Mouse (Mus musculus): Measurements from ENCODE around the gene Vipr2. TPM values are rescaled to one million over a fixed set of nuclear protein-coding genes. Genes with fewer than 3 reads are reported as not detected.

Gene Vipr2
- polyA plus RNA-seq, 1 experiment from 2014 or later: 1.8 TPM

DNA sequence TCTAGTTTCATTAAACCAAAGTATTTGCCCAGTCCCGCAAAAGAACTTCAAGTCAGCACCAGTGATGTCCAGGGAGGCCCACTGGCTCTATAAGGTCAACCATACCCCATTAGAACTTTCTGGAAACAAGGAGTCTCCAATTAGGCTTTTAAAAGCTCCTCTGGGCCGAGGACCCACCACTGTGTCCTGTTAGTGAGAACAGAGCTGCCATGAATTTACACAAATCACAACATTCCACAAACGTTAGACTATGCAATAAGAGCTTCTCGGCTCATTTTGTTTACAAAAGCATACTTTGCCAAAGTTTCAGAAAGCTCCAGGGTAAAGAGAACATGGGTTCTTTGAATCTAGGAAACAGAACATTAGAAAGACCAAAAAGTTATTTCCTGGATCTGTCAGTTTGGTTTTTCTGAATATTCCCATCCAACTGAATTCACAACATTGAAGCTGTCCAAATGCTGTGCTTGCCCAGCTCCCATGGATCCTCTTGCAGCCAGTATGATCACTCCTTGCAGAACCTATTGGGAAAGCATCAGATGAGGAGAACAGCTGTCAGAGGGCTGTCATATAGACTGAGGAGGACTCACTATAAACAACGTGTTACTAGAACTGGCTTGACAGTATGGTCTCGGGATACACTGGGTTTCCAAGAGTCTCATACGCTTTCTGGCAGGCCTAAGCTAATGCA lies 33.6 kb downstream of the Vipr2 start:
- no peak overlapping the region for H3K4me2 ChIP-seq
- peaks cover 4% of the 10 kb centered on the region; the same call in 1 of the 2 replicates for H3K9me3 ChIP-seq
- H3K4me1 ChIP-seq: no peaks in the 10 kb centered on the region
- ATAC-seq (ENCODE audit: low FRiP score): no peak
- no peak overlapping the region for H3K27ac ChIP-seq
- H3K27me3 ChIP-seq: no peaks in the 10 kb centered on the region
- H3K36me3 ChIP-seq (replicated peaks): no peaks in the 10 kb centered on the region
- no peak overlapping the region for H3K9ac ChIP-seq
- no peak overlapping the region for H3K4me3 ChIP-seq (replicated peaks)
- 88% methylated on average over 7 of the region's 7 CpGs for WGBS

DNA sequence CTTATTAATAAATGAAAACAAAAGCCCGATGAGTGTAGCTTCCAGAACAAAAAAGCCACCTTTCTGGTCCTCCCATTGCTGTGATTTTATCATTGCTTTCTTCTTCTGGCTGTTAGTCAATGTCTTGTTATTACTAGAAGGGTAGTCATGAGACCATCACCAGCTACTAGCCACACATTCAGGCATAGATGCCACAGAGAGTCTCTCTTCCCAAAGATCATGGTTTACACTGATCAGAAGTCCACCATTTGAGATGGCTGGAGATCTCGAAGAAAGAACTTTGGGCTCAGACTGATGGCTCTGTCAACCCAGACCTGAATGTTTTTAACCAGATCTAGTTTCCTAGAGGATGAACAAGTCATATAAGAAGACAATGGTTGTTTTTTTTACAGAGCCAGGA lies 38.3 kb downstream of the Vipr2 start:
- Histone ChIP-seq H3K4me3 (replicated peaks) (no peak overlapping the region), H3K27me3 (no peaks in the 10 kb centered on the region), H3K9me3 (no peaks in the 10 kb centered on the region), H3K4me2 (no peak overlapping the region), H3K9ac (no peak overlapping the region), H3K4me1 (no peaks in the 10 kb centered on the region), H3K27ac (no peak overlapping the region), H3K36me3 (replicated peaks) (no peaks in the 10 kb centered on the region)
- ATAC-seq (ENCODE audit: low FRiP score): no peak
- 83% methylated on average over 2 of the region's 2 CpGs for WGBS

DNA sequence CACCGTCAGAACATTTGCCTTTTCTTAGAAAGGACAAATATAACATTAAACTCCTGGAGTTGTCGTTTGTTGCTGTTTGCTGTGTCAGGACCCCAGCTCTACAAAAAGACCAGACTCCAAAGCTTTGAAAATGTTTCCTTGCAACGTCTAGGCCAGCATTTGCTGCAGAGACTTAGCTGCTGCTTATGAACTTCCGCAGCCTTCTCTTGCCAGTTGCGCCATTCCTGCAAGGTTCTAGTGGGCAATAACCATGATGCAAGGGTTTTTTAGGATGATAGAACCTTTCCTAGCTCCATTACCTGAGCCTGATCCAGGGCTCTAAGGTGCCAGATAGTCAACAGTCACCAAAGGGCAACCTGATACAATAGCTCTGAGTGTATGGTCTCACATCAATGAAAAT lies 38.9 kb downstream of the Vipr2 start:
- no peak for ATAC-seq (ENCODE audit: low FRiP score)
- no peaks in the 10 kb centered on the region for H3K9me3 ChIP-seq
- no peak overlapping the region for H3K4me2 ChIP-seq
- no peaks in the 10 kb centered on the region for H3K36me3 ChIP-seq (replicated peaks)
- H3K4me3 ChIP-seq (replicated peaks): no peak overlapping the region
- H3K27me3 ChIP-seq: no peaks in the 10 kb centered on the region
- H3K9ac ChIP-seq: no peak overlapping the region
- no peaks in the 10 kb centered on the region for H3K4me1 ChIP-seq
- H3K27ac ChIP-seq: no peak overlapping the region
- WGBS: 93% methylated on average over 5 of the region's 5 CpGs

DNA sequence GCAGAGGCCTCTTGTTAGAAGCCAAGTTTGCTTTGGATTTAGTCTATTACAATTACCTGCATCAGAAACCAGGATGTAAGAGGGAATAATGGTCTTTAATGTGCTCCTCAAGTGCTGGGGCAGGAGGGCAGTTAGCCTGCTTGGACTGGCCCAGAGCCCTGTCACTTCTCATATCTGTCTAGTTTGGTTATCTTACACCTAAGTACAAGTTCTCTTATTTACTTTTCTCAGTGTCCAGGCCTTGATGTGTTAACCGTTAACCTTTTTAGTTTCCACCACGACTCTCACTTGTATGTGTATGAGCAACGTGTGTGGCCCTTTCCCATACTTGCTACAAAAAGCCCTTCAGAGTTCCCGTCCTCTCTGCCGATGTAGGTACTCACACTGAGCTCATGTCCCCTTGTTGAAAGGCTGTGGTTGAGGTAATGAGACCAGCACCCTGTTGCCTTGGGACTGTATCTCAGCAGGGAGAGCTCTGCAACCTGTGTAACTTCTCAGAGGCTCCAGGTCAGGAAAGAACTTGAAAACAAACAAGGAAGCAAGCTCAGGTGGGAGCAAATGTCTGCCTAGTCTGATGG lies 39.9 kb downstream of the Vipr2 start:
- H3K27ac ChIP-seq: no peak overlapping the region
- H3K4me3 ChIP-seq (replicated peaks): no peak overlapping the region
- no peak overlapping the region for H3K4me2 ChIP-seq
- H3K9ac ChIP-seq: no peak overlapping the region
- 86% methylated on average over 5 of the region's 5 CpGs for WGBS
- H3K27me3 ChIP-seq: no peaks in the 10 kb centered on the region
- no peaks in the 10 kb centered on the region for H3K9me3 ChIP-seq
- no peak for ATAC-seq (ENCODE audit: low FRiP score)
- H3K4me1 ChIP-seq: no peaks in the 10 kb centered on the region
- H3K36me3 ChIP-seq (replicated peaks): no peaks in the 10 kb centered on the region

DNA sequence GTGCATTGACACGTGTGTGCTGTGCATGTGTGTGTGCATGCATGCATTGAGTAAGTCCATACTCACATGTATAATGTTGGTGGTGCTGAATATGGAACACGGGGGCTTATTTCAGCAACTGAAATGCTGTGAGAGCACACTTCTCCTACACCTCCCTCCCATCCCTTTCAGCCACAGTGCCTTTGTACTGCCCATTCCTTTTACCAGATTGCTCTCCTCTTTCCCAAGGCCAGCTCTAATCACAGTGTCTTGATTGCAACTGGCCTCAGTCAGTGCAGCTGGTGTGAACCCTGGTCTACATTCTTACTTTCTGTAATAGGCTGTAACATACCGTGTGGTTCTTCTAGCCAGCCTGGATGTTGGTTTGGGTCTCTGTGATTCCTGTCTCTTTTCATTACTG lies 41.5 kb downstream of the Vipr2 start:
- no peaks in the 10 kb centered on the region for H3K9me3 ChIP-seq

DNA sequence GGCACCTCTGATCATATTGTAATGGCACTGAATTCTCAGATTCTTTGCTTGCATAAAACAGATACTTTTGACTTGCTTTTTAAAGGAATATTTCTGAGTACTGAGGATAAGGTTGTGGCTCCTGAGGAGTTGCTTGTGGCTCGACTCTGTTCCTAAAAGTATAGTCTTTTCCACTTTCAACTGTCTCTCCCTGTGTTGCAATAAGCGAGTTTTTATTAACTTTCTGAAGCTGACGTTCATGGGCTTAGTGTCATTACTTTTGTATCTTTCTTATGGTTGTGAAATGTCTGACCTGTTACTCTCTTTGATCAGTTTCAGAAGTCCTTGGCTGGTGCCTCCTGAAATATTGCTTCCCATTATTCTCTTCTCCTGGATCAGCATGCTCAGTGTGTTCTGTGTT lies 46.3 kb downstream of the Vipr2 start:
- Histone ChIP-seq H3K9me3 (no peaks in the 10 kb centered on the region), H3K9ac (no peak overlapping the region), H3K4me3 (replicated peaks) (no peak overlapping the region), H3K36me3 (replicated peaks) (no peaks in the 10 kb centered on the region), H3K27ac (no peak overlapping the region), H3K4me2 (no peak overlapping the region), H3K27me3 (no peaks in the 10 kb centered on the region), H3K4me1 (no peaks in the 10 kb centered on the region)
- ATAC-seq (ENCODE audit: low FRiP score): no peak
- 84% methylated on average over 3 of the region's 3 CpGs for WGBS

More for the DNA sequence above, 41.5 kb downstream of the Vipr2 start:
- no peak overlapping the region for H3K9ac ChIP-seq
- no peak for ATAC-seq (ENCODE audit: low FRiP score)
- no peak overlapping the region for H3K4me3 ChIP-seq (replicated peaks)
- H3K4me2 ChIP-seq: no peak overlapping the region
- H3K27ac ChIP-seq: no peak overlapping the region
- no peaks in the 10 kb centered on the region for H3K27me3 ChIP-seq
- WGBS: 87% methylated on average over 3 of the region's 3 CpGs
- no peaks in the 10 kb centered on the region for H3K4me1 ChIP-seq
- H3K36me3 ChIP-seq (replicated peaks): no peaks in the 10 kb centered on the region

DNA sequence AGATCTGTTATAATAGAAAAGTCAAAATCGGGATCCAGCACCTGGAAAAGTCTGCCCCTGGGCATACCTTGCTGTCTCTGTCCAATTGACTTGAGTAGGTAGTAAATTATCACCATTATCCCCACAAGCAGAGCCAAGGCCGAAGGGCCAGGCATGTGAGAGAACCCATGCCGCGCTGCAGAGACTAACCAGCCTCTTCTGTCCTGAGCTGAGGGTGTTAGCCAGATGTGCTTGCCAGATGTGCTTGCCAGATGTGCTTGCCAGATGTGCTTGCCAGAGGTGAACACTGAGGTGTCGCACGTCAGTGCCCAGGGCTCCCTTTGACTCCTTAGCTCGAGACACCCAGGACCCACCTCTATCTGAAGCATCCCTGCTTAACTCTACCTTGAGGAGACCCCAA lies 53.4 kb downstream of the Vipr2 start:
- H3K36me3 ChIP-seq (replicated peaks): no peaks in the 10 kb centered on the region
- no peak overlapping the region for H3K27ac ChIP-seq
- no peaks in the 10 kb centered on the region for H3K9me3 ChIP-seq
- WGBS: 92% methylated on average over 7 of the region's 7 CpGs
- H3K27me3 ChIP-seq: no peaks in the 10 kb centered on the region
- H3K4me2 ChIP-seq: no peak overlapping the region
- no peaks in the 10 kb centered on the region for H3K4me1 ChIP-seq
- no peak for ATAC-seq (ENCODE audit: low FRiP score)
- no peak overlapping the region for H3K4me3 ChIP-seq (replicated peaks)
- no peak overlapping the region for H3K9ac ChIP-seq

DNA sequence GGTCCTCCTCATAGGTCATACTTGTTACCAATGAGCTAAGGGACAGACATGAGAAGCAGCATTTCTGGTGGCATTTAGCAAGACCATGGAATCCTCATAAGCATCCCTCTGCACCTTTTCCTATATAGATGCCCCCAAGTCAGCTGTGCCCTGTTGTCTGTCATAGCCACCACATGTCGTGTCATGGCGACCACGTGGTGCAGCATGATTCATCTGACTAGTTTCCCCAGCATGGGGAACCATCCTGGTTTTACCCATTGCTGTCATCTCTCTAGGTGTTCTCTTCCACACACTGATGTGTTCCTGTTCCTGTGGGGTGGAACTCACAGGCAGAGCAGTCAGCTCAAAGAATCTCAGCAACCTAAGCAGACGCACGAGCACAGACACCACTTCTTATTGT lies 55.4 kb downstream of the Vipr2 start:
- H3K4me2 ChIP-seq: no peak overlapping the region
- no peak overlapping the region for H3K4me3 ChIP-seq (replicated peaks)
- no peak overlapping the region for H3K9ac ChIP-seq
- 88% methylated on average over 5 of the region's 5 CpGs for WGBS
- no peaks in the 10 kb centered on the region for H3K36me3 ChIP-seq (replicated peaks)
- H3K27me3 ChIP-seq: no peaks in the 10 kb centered on the region
- no peak for ATAC-seq (ENCODE audit: low FRiP score)
- no peaks in the 10 kb centered on the region for H3K9me3 ChIP-seq
- H3K27ac ChIP-seq: no peak overlapping the region
- no peaks in the 10 kb centered on the region for H3K4me1 ChIP-seq

DNA sequence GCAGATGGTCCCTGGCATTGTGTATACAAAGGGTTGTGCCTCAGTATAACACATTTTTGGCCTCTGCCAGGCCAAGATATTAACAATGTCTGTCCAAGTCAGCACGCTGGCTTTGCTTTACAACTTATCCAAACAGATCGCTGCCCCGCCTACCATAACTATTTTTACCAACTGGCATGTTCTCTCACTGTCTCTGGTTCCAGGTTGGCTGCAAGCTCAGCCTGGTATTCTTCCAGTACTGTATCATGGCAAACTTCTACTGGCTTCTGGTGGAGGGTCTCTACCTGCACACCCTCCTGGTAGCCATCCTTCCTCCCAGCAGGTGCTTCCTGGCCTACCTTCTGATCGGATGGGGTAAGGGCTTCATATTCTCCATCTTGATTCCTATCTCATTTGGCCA lies 58.4 kb downstream of the Vipr2 start:
- H3K4me1 ChIP-seq: no peaks in the 10 kb centered on the region
- no peak for ATAC-seq (ENCODE audit: low FRiP score)
- no peak overlapping the region for H3K27ac ChIP-seq
- no peak overlapping the region for H3K9ac ChIP-seq
- H3K36me3 ChIP-seq (replicated peaks): no peaks in the 10 kb centered on the region
- no peak overlapping the region for H3K4me2 ChIP-seq
- WGBS: 94% methylated on average over 4 of the region's 4 CpGs
- H3K27me3 ChIP-seq: no peaks in the 10 kb centered on the region
- no peak overlapping the region for H3K4me3 ChIP-seq (replicated peaks)
- H3K9me3 ChIP-seq: no peaks in the 10 kb centered on the region

DNA sequence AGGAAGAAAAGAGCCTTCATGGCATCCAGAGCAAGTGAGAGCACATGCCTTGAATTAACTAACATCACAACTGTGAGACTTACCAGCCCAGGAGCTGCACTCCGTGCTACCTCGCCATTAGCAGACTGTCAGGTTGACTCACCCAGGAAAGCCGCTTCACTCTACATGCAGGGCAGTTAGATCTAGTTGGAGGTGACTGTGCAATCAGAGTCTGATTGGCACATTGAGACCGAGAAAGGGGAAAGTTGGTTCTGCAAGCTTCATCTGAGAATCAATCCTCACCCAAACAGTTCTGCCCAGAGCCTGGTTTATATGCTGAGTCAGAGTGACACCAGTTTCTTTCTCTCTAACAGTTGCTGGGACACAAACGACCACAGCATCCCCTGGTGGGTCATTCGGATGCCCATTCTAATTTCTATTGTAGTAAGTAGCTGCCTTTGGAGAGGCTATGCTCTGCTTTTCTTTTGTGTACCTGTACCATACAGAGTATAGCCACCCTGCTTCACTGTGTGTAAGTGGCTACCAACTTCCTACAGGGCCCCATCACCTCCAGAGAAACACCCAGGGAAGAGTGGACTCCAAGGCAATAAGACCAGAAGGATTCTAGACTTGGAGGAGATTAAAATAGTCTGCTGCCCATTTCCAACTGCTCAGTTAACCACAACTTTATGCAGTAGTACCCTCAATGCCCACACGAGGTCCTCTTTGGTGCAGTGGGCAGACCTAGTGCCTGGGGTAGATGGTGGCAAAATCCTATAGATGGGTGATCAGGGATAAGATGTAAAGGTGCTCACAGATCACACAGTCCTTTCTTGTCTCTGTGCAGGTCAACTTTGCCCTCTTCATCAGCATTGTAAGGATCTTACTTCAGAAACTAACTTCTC lies 61.0 kb downstream of the Vipr2 start:
- H3K27ac ChIP-seq: no peak overlapping the region
- no peak overlapping the region for H3K4me3 ChIP-seq (replicated peaks)
- H3K9ac ChIP-seq: no peak overlapping the region
- H3K27me3 ChIP-seq: no peaks in the 10 kb centered on the region
- H3K9me3 ChIP-seq: no peaks in the 10 kb centered on the region
- no peak for ATAC-seq (ENCODE audit: low FRiP score)
- H3K36me3 ChIP-seq (replicated peaks): no peaks in the 10 kb centered on the region
- no peaks in the 10 kb centered on the region for H3K4me1 ChIP-seq
- WGBS: 73% methylated on average over 7 of the region's 7 CpGs
- no peak overlapping the region for H3K4me2 ChIP-seq

DNA sequence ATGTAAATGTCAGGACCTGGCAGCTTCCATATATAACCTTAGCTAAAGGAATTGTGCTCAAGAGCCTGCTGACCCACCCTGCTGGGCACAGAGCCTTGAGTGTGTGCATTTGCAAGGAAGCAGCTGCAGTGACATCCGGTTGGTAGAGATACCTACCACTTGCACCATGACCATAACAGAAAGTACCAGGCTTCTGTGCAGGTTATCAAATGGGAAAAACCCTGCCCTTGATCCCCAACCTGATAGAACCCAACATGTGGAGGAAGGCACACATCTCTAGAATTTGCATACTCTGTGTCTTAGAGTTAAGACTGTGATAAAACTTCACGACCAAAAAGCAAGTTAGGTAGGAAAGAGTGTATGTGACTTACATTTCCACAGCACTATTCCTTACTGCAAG lies 63.1 kb downstream of the Vipr2 start:
- peaks cover 5% of the 10 kb centered on the region; the same call in 1 of the 2 replicates for H3K4me1 ChIP-seq
- no peaks in the 10 kb centered on the region for H3K27me3 ChIP-seq
- WGBS: 79% methylated on average over 2 of the region's 2 CpGs
- H3K9me3 ChIP-seq: no peaks in the 10 kb centered on the region
- H3K9ac ChIP-seq: no peak overlapping the region
- H3K4me2 ChIP-seq: no peak overlapping the region
- no peak overlapping the region for H3K4me3 ChIP-seq (replicated peaks)
- ATAC-seq (ENCODE audit: low FRiP score): no peak
- no peaks in the 10 kb centered on the region for H3K36me3 ChIP-seq (replicated peaks)
- H3K27ac ChIP-seq: no peak overlapping the region

DNA sequence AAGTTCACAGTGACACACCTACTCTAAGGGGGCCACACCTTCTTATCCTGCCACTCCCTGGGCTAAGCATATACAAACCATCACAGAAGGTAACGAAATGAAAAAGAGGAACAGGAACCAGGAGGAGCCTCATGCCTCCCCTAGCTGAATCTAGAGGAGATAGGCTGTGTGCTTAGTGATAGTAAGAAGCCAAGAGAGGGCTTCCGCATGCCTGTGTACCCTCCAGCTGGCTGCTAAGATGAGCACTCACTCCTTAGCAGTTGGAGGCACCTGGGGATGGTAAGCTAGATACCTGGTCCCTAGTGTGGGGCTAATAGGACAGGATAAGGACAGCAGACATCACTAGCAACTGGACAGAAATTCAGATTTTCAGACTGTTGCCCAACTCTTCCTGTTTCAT lies 64.3 kb downstream of the Vipr2 start:
- Histone ChIP-seq H3K27ac (no peak overlapping the region), H3K4me1 (peaks cover 10% of the 10 kb centered on the region; the same call in 1 of the 2 replicates), H3K36me3 (replicated peaks) (no peaks in the 10 kb centered on the region), H3K27me3 (no peaks in the 10 kb centered on the region), H3K4me3 (replicated peaks) (no peak overlapping the region), H3K9me3 (no peaks in the 10 kb centered on the region), H3K9ac (no peak overlapping the region), H3K4me2 (no peak overlapping the region)
- WGBS: 92% methylated on average over 2 of the region's 2 CpGs
- ATAC-seq (ENCODE audit: low FRiP score): no peak
